ENCODE assay signal across 10 mouse cellular contexts in the genomic region with DNA sequence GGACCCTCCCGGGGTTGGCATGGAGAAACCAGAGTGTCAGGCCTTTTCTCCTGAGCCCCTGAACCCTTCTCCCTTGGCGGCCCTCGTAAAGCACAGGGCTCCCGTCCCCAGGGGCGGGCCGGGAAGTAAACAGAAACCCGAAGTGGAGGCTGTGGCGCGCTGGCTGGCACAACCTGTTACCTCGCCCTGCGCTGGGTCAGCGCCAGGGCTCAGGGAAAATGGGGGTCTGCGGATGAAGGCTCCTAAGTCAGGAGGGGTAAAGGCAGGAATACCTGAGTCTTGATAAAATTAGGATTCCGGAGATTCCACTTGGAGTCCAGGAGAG. TPM values are rescaled to one million over a fixed set of nuclear protein-coding genes. Genes with fewer than 3 reads are reported as not detected.
A peak's percentile ranks its signal among the peaks of the same experiment; 100 is the strongest.
DNase-seq lines count a peak whose midpoint lies in the region; ATAC-seq and TF ChIP-seq lines count a peak whose summit lies in the region.
"Had no signal": no experiment of that assay in that cellular context is flagged by ENCODE, and none has a peak within 500 bp of the region (broad histone marks: within the 10 kb centered on the region; RNA-seq: fewer than 3 reads in every experiment).

No protein-coding gene starts in this region.

- H3K27ac ChIP-seq in gastrocnemius, adult 2 months = no peak overlapping the region
- H3K27ac ChIP-seq in limb, embryonic 15.5 days = 0 out of 2 replicates have a peak overlapping the region, but pooled peaks have one; percentile 17
- peak overlapping the region; percentile 60; the same call in 1 of the 2 replicates for H3K27ac ChIP-seq in stomach, embryonic 15.5 days

- ATAC-seq in limb, embryonic 15.5 days (ENCODE audit: insufficient number of reproducible peaks, low FRiP score, low TSS enrichment, low read depth) = no peak
- ATAC-seq in stomach, embryonic 15.5 days (ENCODE audit: insufficient read depth, low FRiP score, low read depth) = peak; percentile 63; the same call in 1 of the 2 replicates

- H3K4me3 ChIP-seq in gastrocnemius, adult 2 months = peak overlapping the region; percentile 28
- peak overlapping the region; percentile 25 for H3K4me3 ChIP-seq in limb, embryonic 15.5 days
- peak overlapping the region; percentile 37 for H3K4me3 ChIP-seq in stomach, embryonic 15.5 days (replicated peaks)

- TF ChIP-seq CTCF in gastrocnemius, adult 2 months (IDR thresholded peaks at IDR 0.05) = no peak

- H3K27me3 ChIP-seq in limb, embryonic 15.5 days = peaks cover 45% of the 10 kb centered on the region
- peaks cover 26% of the 10 kb centered on the region for H3K27me3 ChIP-seq in stomach, embryonic 15.5 days (replicated peaks)

- intact Hi-C loops in gastrocnemius, adult 2 months (cut with DNase I) = loop anchor here (2.0 kb wide), 1 partner anchor 46 kb away; no protein-coding TSS in a partner anchor

- H3K9ac ChIP-seq in limb, embryonic 15.5 days = no peak overlapping the region
- no peak overlapping the region for H3K9ac ChIP-seq in stomach, embryonic 15.5 days

- H3K36me3 ChIP-seq in limb, embryonic 15.5 days = no peaks in the 10 kb centered on the region
- H3K36me3 ChIP-seq in stomach, embryonic 15.5 days = no peaks in the 10 kb centered on the region

- H3K9me3 ChIP-seq in limb, embryonic 15.5 days = no peaks in the 10 kb centered on the region
- H3K9me3 ChIP-seq in stomach, embryonic 15.5 days = no peaks in the 10 kb centered on the region

- H3K4me2 ChIP-seq in limb, embryonic 15.5 days = peak overlapping the region; percentile 30
- peak overlapping the region; percentile 55 for H3K4me2 ChIP-seq in stomach, embryonic 15.5 days

- no peak for DNase-seq in gastrocnemius, adult 2 months
- DNase-seq in gastrocnemius, adult 18-20 months (ENCODE audit: low spot score) = no peak
- peak; percentile 41 to 46 for DNase-seq in lung, adult 18-20 months
- no peak for DNase-seq in lung, postnatal 14 days
- no peak for DNase-seq in layer of hippocampus, postnatal 25 days (ENCODE audit: extremely low spot score in 1 of 2, low spot score in 1 of 2)
- DNase-seq in right cerebral cortex, postnatal 10 days (ENCODE audit: low spot score in 2 of 2) = no peak

- 3% methylated on average over 14 of the region's 14 CpGs for WGBS in limb, embryonic 15.5 days
- WGBS in stomach, embryonic 15.5 days = 4% methylated on average over 14 of the region's 14 CpGs

- peaks cover 15% of the 10 kb centered on the region for H3K4me1 ChIP-seq in limb, embryonic 15.5 days
- H3K4me1 ChIP-seq in stomach, embryonic 15.5 days = 0 out of 2 replicates have a peak, but pooled peaks cover 5% of the 10 kb centered on the region

RNA-seq across cellular contexts. Expression of a gene that starts 0.5 kb away (rescaled TPM):
- total RNA-seq in gastrocnemius, adult 2 months (2021) = not detected
- total RNA-seq in gastrocnemius, adult 18-20 months (2021) = not detected
- polyA plus RNA-seq in limb, embryonic 15.5 days (2015; fragmentation: Nextera tagmentation; extraction: Ambion mirVana) = 20.8 and 21.3 TPM in 2 replicates
- 9.9 and 12.2 TPM in 2 replicates for polyA plus RNA-seq in stomach, embryonic 15.5 days (2015; fragmentation: Nextera tagmentation; extraction: Ambion mirVana)
- total RNA-seq in layer of hippocampus, postnatal 25 days (2021) = not detected
- total RNA-seq: left cerebral cortex, postnatal 14 days; neutrophil, adult 5-6 weeks had no signal

RNA-seq across cellular contexts. Expression of a gene that starts 12.6 kb away (rescaled TPM):
- total RNA-seq in gastrocnemius, adult 2 months (2021) = 100 to 1,000 TPM; 112 to 137 TPM
- 100 to 1,000 TPM; 135 to 138 TPM for total RNA-seq in gastrocnemius, adult 18-20 months (2021)
- 84.2 and 99.2 TPM in 2 replicates for polyA plus RNA-seq in limb, embryonic 15.5 days (2015; fragmentation: Nextera tagmentation; extraction: Ambion mirVana)
- 73.7 and 84.8 TPM in 2 replicates for polyA plus RNA-seq in stomach, embryonic 15.5 days (2015; fragmentation: Nextera tagmentation; extraction: Ambion mirVana)
- total RNA-seq in layer of hippocampus, postnatal 25 days (2021) = 100 to 1,000 TPM; 119 to 129 TPM

RNA-seq across cellular contexts. Expression of a gene that starts 12.8 kb away (rescaled TPM):
- total RNA-seq in gastrocnemius, adult 2 months (2021) = 1 to 10 TPM; 6.3 to 8.8 TPM
- 1 to 10 TPM; 6.9 to 9.9 TPM for total RNA-seq in gastrocnemius, adult 18-20 months (2021)
- polyA plus RNA-seq in limb, embryonic 15.5 days (2015; fragmentation: Nextera tagmentation; extraction: Ambion mirVana) = 38.8 and 43.2 TPM in 2 replicates
- 37.8 and 39.9 TPM in 2 replicates for polyA plus RNA-seq in stomach, embryonic 15.5 days (2015; fragmentation: Nextera tagmentation; extraction: Ambion mirVana)
- 10 to 100 TPM in 1 of 2 experiments, 1 to 10 TPM in 1; 9.0 to 10.1 TPM for total RNA-seq in layer of hippocampus, postnatal 25 days (2021)

RNA-seq across cellular contexts. Expression of a gene that starts 15.8 kb away (rescaled TPM):
- under 1 TPM in 1 of 2 experiments, not detected in 1; 0.06 TPM for total RNA-seq in gastrocnemius, adult 2 months (2021)
- total RNA-seq in gastrocnemius, adult 18-20 months (2021) = under 1 TPM in 1 of 2 experiments, not detected in 1; 0.07 TPM
- 0.79 and 0.86 TPM in 2 replicates for polyA plus RNA-seq in limb, embryonic 15.5 days (2015; fragmentation: Nextera tagmentation; extraction: Ambion mirVana)
- polyA plus RNA-seq in stomach, embryonic 15.5 days (2015; fragmentation: Nextera tagmentation; extraction: Ambion mirVana) = 0.66 and 0.78 TPM in 2 replicates
- total RNA-seq in layer of hippocampus, postnatal 25 days (2021) = under 1 TPM; 0.19 to 0.22 TPM

RNA-seq across cellular contexts. Expression of a gene that starts 16.4 kb away (rescaled TPM):
- 10 to 100 TPM; 19.5 to 27.5 TPM for total RNA-seq in gastrocnemius, adult 2 months (2021)
- 10 to 100 TPM; 19.6 to 99.5 TPM for total RNA-seq in gastrocnemius, adult 18-20 months (2021)
- polyA plus RNA-seq in limb, embryonic 15.5 days (2015; fragmentation: Nextera tagmentation; extraction: Ambion mirVana) = 28.0 and 43.9 TPM in 2 replicates
- 23.8 and 25.4 TPM in 2 replicates for polyA plus RNA-seq in stomach, embryonic 15.5 days (2015; fragmentation: Nextera tagmentation; extraction: Ambion mirVana)
- 1 to 10 TPM; 5.8 to 8.8 TPM for total RNA-seq in layer of hippocampus, postnatal 25 days (2021)

Comparison
In these comparisons a context has a peak if more than half of its experiments do, and no peak if none do; other contexts are left out.
1. DNase-seq: peak in lung, adult 18-20 months (2 of 2); none in gastrocnemius, adult 2 months (single experiment), gastrocnemius, adult 18-20 months (single experiment), lung, postnatal 14 days (single experiment), layer of hippocampus, postnatal 25 days (0 of 2) and right cerebral cortex, postnatal 10 days (0 of 2).
2. Peak in every context shown above with its lines, with median percentiles within 50 percentile points of each other: H3K4me3 ChIP-seq.